Mouse (Mus musculus): ENCODE measurements around the gene Orc5.

Orc5 gene

DNA sequence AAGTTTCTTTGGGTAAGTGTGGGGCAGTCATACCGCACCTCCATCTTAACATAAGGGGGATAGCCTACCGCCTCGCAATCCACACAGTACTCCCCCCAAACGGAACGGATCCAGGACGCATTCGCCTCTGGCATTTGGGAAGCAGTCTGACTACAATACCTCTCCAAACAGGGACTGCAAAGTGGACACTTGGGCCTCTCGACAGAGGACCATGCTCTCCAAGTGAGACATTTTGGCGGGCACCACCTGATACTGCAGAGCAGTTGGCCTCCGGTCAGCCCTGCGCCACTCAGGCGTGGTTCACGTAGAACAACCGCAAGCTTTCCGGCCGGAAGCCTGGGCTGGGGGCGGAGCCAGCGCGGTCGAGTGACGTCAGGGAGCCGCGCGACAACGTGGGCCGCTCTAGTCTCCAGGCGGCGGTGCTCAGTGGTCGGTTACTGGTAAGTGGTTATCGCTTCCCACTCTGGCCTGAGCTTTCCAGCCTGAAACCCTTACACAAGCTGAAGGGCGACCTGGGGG, at the start of gene Orc5:
Gene Orc5, minus strand, starts transcription at position 397 of the 519 bp plus-strand sequence.
- DNase-seq (ENCODE audit: low spot score in 2 of 2) = peak; percentile 89 to 90

DNA sequence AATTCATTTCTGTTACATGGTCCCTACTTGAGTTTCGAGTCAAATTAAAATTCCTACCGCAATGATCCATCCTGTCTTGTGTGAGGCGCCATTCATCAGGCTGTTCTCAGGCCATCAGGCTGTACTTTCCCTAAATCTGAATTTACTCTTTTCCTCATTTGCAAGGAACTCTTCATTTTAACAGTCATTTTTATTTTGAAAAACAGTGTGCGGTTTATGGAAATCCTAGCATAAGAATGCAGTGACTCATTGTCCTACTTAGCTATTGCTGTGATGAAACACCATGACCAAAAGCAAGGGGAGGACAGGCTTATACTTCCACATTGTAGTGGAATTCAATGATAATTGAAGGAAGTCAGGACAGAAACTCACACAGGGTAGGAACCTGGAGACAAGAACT, 46.8 kb upstream of the Orc5 start:
- DNase-seq (ENCODE audit: low spot score in 2 of 2) = no peak

DNA sequence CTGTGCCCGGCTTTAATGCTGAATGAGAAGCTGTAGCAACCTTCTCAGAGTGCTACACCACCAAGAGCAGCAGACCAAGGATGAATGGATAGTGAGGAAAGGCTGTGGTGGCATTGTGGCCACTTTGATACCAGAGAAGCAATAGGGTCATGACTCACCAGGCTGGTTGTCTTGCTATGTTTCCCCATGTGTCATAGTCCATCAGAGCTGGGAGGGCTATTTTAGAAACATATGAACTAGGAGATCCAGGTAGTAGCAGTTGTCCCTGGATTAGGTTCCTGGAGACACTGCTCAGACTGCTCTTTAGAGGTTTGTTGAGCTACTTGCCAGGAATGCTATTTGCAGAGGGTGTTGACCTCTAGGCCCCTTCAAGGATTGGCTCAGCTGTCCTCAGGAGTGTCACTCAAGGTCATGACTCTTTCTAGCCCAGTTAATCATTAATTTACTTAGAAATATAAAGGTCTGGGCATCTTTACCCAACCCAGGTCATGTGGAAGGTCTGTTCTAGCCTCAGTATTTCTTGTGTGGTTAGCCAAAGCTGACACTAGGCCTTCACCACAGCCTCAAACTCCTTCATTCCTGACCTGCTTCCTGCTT, 39.2 kb upstream of the Orc5 start:
- DNase-seq (ENCODE audit: low spot score in 2 of 2) = no peak

DNA sequence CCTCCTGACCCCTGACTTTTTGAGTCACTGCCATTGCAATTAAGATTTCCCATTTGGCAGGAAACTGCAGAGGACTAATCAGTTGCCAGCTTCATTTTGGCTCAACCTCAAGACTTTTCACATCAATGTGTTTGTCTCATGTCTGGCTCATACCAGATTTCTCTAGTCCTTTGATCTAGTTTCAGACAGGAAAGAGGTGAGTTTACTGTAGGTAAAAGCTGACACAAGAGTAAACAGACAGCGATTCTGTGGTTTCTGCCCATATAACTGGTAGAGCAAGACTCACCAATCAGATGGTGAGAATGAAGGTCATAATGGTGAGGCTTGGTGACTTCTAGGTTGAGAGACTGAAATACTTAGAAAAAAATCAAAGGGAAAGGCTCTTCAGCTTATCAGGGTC, 37.3 kb upstream of the Orc5 start:
- DNase-seq (ENCODE audit: low spot score in 2 of 2) = no peak

DNA sequence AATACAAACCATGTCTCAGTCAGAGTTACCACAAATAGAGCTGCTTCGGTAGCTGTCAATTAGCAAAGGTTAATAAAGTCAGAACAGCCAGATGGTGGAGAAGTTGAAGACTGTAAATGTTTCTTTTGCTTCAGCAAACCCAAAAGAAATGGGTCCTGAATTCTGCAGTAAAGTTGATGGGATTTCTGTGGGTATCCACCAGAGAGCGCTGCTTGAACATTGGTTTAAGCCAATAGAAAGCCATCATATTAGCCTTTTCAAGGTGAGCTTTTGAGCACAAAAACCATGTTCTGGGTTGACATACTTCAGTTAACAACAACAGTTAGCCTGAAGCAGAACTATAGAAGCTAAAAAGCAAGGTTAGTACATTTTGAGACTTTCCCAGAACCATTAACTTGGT, 34.3 kb upstream of the Orc5 start:
- no peak for DNase-seq (ENCODE audit: low spot score in 2 of 2)

DNA sequence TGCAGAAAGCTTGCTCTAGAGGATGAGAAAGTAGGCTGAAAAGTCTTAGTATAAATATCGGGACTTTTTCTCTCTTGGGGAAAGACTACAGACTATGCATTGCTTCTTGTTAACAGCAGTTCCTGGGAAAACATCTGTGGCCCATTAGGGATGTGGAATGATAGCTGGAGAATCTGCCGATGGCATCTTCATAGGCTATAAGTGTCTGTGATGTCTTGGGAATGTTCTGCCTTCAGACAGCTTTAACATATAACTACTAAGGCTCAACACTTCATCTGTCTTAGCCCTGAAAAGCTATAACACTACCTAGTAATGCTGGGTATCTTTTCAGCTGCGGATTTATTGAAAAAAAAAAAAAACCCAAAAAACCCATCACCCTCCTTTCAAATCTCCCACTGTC, 27.8 kb upstream of the Orc5 start:
- DNase-seq (ENCODE audit: low spot score in 2 of 2) = no peak

DNA sequence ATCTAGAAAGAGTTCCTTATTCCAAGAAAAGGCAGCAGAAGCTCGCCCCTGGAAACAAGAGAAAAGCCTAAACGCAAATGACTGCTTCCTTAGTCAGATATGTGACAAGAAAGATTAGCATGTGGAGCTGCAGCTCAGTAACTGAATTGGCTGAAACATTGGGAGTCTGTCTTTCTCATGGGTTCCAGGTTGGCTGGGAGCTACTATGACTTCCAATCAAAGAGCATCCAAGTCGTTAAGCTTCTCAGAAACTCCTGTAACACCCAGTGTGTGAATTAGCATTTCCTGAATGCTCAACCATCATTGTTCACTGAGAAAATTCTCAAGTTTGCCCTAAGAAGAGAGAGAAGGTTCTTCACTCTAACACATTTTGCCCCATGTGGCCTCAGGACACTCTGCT, 24.5 kb upstream of the Orc5 start:
- no peak for DNase-seq (ENCODE audit: low spot score in 2 of 2)

DNA sequence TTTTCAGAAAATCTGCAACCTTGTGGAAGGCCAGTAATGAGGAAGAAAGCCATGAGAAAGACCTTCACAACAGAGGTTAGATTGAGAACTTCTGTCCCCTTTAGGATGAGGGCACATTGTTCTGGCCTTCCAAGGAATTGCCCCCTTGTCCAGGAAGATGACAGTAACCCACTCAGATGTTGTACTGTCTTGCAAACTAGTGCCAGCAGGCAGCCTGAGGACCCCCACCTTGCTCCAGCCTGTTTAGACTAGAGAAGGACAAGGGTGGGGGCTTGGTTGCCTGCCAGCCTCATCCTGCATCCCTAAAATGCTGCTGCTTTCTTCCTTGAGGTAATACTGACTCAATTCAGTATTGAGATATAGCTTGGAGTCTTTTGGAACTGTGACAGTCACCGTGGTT, 23.9 kb upstream of the Orc5 start:
- no peak for DNase-seq (ENCODE audit: low spot score in 2 of 2)

DNA sequence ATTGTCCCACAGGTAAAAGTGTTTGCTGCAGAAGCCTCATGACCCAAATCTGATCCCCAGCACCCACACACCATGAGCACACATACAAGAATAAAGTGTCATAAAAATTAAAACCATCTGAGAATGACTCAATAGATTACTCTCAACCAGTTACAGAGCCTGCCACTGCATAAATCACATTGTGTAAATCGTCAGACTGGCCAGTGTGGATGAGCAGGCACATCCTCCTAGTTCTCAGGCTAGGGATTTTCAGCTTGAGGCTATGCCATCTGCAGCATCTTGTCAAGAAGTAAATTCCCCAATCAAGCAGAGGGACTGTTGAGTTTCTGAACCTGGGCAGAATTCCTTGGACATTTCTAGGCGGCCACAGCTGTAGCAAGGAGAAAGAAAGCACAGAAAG, 23.5 kb upstream of the Orc5 start:
- no peak for DNase-seq (ENCODE audit: low spot score in 2 of 2)

DNA sequence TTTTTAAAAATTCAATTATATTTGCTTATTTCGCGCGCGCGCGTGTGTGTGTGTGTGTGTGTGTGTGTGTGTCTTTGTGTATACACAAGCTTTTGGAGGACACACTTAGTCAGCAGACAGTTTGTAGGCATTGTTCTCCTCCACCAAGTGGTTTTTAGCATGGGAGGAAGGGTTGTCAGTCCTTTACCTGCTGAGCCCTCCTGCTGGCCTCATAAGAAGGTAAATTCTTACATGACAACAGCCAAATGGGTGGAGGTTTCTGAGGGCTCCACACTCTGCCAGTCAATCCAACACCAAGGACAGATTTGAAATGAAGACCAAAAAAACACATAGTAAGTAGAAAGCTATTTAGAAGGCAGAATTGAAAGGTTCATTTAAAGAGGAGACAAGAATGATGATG, 22.7 kb upstream of the Orc5 start:
- no peak for DNase-seq (ENCODE audit: low spot score in 2 of 2)

DNA sequence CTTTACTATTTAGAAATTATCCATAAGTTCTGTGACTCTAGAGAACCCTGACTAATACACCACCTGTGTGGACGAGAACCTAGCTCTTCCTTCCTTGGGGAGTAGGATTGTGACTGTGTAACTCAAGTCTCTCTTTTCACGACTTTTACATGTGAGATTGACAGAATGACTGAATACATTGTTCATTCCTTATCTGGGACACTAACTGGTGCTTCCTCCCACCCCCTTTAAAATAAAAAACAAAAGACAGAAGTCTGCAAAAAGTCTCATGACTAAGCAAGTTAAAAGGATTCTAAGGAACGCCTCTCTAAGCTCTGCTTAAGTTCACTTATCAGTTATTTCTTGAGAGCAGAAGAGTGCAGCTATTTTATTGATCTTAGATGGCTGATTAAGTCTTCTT, 22.2 kb upstream of the Orc5 start:
- DNase-seq (ENCODE audit: low spot score in 2 of 2) = no peak

DNA sequence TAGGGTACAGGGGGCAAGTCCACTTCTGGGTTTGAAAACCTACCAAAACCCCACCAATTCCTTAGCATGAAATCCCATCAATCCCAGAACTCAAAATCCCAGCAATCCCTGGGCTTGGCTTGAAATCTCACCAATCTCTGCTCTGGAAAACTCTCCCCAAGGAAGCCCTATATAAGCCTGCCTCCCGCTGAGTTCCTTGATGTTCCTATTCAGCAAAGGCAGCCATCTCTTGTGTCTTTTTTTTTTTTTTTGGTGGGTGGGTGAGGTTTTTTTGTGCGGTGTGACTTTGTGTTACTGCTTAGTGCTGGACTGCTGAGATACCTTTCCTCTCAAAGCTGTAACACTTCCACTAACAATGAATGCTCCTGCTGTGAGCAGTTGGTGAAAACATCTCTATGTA, 15.5 kb upstream of the Orc5 start:
- DNase-seq (ENCODE audit: low spot score in 2 of 2) = no peak

DNA sequence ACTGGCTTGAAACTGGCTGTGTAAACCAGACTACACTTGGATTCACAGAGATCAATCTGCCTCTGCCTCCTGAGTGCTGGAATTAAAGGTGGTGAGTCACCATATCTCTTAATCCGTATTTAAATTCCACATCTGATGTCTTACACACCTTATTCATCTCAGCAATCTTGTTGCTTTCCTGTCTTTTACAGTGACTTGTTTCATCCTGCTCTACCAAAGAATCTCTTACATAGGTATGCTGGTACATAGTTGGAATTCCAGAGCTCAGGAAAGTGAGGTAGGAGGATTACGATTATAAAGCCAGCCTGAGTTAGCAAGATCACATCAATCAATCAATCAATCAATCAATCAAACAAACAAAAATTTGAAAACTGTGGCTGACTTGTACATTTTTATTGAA, 9.6 kb upstream of the Orc5 start:
- DNase-seq (ENCODE audit: low spot score in 2 of 2) = no peak

DNA sequence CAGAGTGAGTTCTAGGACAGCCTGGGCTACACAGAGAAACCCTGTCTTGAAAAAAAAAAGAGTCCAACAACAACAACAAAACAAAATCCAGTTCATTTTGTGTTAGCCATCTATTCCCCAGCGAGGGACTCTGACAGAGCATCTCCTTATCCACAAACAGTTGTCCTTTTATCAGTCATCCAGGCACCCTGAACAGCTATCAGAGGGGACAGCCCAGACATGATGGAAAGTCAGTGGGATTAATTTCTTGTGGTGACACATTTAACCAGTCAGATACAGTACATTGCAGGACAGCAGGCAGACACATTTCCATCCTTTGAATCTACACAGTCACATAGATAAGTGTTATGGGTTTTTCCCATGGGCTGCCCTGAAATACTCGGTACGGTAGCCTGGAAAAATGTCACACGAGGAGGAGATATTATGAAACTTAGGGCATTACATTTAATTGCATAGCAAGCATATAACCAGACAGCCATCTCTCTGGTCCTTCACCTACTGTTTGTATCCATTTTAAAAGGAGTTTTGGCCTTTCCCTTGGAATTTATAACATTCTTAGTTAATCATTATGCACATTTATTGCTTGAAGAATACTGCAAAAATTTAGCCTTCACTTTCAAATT, 7.4 kb upstream of the Orc5 start:
- no peak for DNase-seq (ENCODE audit: low spot score in 2 of 2)

DNA sequence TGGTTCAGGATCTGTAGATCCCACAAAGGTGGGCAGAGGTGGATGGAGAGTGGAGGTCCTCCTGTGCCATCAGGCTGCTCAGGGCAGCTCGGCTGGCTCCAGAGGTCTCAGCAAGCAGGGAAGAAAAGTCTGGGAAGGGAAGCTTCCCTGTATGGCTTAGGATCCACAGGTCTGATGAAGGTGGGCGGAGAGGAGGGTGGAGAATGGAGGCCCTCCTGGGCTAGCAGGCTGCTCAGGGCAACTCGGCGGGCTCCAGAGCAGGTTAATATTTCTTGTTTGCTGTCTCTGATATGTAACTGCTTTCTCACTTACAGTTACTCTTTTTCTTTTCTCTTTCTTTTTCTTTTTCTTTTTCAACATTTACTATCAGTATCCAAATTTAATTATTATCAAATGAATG, 6.5 kb upstream of the Orc5 start:
- DNase-seq (ENCODE audit: low spot score in 2 of 2) = no peak

DNA sequence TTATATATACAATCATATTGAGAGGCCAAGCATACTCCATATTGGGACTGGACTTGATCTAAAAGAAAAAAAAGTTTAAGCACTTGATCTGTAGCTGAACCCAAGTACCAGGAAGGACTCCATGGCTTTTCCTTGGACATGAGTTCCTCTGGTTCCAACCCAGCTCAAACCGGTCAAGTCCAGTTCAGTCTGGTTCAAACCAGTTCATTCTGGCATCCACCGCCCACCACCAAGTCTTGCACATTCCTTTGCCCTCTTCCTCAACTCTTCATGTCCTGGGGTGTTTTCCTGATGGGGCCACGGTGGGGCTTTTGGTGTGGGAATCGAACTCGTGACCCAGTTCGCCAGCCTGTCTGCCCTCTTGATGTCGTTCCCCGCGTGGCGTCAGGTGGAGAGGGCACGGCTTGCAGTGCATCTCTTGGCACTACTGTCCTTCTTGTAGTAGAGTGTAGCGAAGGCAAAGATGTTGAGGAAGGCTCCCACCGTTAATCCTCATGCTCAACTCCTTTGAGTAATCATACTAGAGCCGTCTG, 2.1 kb upstream of the Orc5 start:
- DNase-seq (ENCODE audit: low spot score in 2 of 2) = no peak

DNA sequence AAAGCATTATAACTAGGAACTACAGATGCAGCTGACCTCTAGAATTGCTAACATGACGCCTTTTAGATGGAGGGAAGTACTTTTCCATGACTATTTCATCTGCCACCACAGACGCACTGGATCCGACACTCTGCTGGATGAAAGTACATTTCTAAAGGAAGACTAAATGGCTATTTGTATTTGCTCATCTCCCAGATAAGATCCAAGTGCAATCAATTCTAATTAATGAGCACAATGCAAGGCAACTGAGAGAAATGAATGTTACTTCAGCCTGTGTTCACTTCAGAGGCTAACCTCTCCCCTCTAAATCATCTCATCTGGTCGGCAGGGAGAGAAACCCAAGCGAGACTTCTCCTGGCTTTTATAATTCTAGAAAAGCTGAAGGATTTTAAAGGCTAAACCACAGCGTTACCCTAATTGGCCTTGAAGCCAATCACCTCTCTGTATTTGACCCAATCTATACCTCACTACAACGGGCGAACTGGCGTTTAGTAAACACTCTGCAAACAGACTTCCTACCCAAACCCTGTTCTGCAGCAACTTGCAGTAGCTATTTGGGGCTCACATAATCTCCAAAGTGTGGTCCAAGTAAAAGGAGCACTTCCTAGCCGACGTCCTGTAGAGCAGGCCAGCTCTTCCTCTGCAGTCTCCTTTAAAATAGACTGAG, 730 bp downstream of the Orc5 start:
- no peak for DNase-seq (ENCODE audit: low spot score in 2 of 2)

DNA sequence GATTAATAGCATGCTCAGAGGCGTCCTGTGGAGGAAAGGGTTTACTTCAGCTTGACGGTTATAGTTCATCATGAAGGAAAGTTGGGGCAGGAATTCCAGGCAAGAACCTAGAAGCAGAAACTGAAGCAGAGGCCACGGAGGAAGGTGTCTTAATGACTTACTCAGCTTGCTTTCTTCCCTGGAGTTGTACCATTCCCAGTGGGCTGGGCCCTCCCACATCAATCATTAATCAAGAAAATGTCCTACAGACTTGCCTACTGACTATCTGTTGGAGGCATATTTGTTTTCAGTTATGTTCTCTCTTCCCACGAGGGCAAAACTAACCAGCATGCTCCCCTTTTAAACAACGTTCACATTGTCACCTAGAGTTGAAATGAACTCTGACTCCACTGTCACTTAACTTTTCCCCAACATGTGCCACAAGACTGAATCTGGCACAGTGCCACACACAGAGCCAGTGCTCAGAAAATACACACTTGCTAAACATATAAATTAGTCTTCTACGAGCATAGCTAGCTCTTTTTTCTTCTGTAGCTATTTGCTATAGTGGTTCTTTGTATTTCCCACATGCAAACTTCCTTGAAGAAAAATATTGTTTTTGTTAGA, 1.6 kb downstream of the Orc5 start:
- DNase-seq (ENCODE audit: low spot score in 2 of 2) = no peak

DNA sequence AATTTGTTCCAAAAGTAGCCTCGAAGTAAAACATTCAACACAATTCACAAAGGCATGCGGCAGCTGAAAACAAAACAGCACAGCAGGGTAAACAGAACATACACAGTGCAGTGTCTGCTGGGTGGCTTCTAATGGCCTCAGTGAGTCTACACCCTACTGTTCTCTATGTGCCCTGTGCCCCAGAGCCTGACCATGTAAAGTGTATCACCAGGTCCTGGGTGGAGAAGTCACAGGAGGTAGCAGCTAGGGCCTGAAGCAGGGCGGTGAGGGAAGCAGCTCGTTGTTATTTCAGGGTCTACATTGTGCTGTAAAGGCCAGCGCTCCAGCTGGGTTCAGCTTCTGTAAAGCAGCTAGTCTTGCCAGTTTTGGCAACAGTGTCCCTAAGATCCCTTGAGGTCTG, 3.7 kb downstream of the Orc5 start:
- no peak for DNase-seq (ENCODE audit: low spot score in 2 of 2)

DNA sequence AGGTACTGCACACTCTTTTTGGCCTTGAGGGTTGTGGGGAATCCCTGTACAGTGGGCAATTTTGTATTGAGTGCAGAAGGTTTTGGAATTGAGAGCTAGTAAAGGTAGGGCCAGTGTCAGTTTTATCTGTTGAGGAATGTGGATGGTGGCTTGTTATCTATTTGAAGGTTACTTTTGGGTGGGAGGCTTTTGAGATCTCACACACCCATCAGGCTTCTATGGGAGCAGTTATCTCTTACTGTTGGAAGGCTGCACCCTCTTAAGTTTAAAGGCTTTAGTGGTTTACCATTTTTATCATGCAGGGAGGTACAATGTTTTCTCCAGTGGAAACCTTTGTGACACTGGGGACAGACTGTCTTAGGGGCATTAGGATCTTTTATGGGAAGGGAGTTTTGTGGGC, 4.9 kb downstream of the Orc5 start:
- no peak for DNase-seq (ENCODE audit: low spot score in 2 of 2)

DNA sequence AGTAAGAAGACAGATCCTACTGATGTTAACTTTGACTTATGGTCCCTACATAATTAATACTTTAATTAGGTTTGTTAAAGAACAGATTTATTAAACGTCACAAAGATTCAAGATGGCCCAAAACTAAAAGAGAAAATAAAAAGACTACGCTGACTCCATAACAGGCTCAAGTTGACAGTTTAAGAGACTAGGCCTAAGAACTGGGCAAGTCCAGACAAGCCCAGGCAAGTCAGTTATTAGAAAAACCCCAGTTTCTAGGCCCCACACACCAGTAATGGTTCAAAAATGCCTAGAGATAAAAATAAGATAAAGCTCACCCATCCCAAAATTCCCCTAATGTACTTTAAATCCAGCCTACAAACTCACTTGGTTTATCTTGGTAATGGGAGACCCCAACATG, 7.6 kb downstream of the Orc5 start:
- no peak for DNase-seq (ENCODE audit: low spot score in 2 of 2)

DNA sequence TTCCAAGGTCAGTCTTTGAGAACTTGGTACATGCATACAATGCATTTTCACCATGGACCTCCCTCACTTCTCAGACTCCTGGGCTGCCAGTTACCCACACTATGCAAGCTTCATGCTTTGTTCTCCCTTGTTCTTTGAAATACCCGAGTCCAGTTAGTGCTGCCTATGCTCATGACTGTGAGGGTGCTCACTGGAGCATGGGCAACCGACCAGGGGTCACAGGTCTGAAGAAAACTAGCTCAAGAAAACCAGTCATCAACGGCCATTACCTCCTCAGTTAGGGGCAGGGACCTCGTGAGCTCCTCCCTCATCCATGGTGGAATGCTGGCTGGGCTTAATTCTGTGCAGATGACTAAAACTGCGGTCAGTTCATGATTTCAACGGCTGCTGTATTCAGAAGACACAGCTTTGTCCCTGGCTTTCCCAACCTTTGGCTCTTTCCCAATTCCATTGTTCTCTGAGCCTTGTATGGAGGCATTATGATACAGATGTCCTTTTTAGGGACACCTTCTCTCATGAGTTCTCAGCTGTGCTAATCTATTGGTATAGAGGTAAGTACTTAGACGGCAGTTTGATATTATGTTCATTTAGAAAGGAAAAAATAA, 11.1 kb downstream of the Orc5 start:
- DNase-seq (ENCODE audit: low spot score in 2 of 2) = no peak
